Mouse (Mus musculus): ENCODE data around the gene Capn7. TPM values are rescaled to one million over a fixed set of nuclear protein-coding genes. Genes with fewer than 3 reads are reported as not detected.

Gene Capn7
- 13.1 and 14.8 TPM in 2 replicates for polyA plus RNA-seq (2011; ENCODE audit: insufficient read depth, insufficient read length, low replicate concordance, missing spikeins)

- peak; percentile 30; the same call in 1 of the 2 replicates for TF ChIP-seq CTCF (IDR thresholded peaks at IDR 0.05; ENCODE audit: control insufficient read depth, insufficient read depth, low read length)
- no peak; the same call in none of the 2 replicates for TF ChIP-seq POLR2A (IDR thresholded peaks at IDR 0.05; ENCODE audit: borderline replicate concordance, control insufficient read depth, low read depth, low read length)
- under 1% methylated on average over 78 of the region's 78 CpGs for WGBS
- Histone ChIP-seq H3K4me3 (replicated peaks; ENCODE audit: control insufficient read depth, low read depth, low read length) (peak within 1 kb of the TSS; percentile 92), H3K27ac (ENCODE audit: control insufficient read depth, insufficient read depth, low read depth, low read length, poor library complexity) (peak within 1 kb of the TSS; percentile 94), H3K4me1 (ENCODE audit: control insufficient read depth, insufficient read depth, low read length) (no peaks in the 10 kb centered on the region; the same call in 1 of the 2 replicates)
These were observed at the start of gene Capn7 for GRCm38 (mm10) chr14:31336369-31337155. Gene Capn7, plus strand, starts transcription at chr14:31336638.

DNA sequence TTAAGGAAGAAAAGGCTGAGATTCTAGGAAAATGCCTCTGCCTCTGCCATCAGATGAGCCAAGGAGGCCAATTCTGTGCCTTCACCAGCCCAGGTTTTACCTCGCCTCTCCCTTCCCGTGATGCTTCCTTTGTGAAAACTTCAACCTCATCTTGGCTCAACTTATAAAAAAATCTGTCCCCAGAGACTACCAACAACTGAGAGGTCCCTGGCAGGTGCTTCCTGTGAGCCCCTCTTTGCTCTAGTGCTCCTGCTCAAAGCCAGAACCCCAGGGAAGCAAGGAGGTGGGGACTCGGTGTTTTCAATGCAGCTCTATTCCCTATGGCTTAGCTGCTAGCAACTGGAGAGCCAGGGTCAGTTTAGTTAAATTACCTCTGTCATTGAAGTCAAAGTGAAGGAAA is 23.2 kb upstream of the Capn7 start:
- 17% methylated on average over 3 of the region's 3 CpGs for whole genome bisulfite sequencing
- Histone ChIP-seq H3K27ac (ENCODE audit: control insufficient read depth, insufficient read depth, low read depth, low read length, poor library complexity) (no peak overlapping the region; the same call in 1 of the 2 replicates), H3K4me3 (replicated peaks; ENCODE audit: control insufficient read depth, low read depth, low read length) (no peak overlapping the region), H3K4me1 (ENCODE audit: control insufficient read depth, insufficient read depth, low read length) (peaks cover 4% of the 10 kb centered on the region; the same call in 1 of the 2 replicates)
- TF ChIP-seq POLR2A (IDR thresholded peaks at IDR 0.05; ENCODE audit: borderline replicate concordance, control insufficient read depth, low read depth, low read length) = no peak
- TF ChIP-seq CTCF (IDR thresholded peaks at IDR 0.05; ENCODE audit: control insufficient read depth, insufficient read depth, low read length) = no peak

- Histone ChIP-seq H3K4me3 (replicated peaks; ENCODE audit: control insufficient read depth, low read depth, low read length) (no peak overlapping the region), H3K4me1 (ENCODE audit: control insufficient read depth, insufficient read depth, low read length) (peaks cover 4% of the 10 kb centered on the region; the same call in 1 of the 2 replicates), H3K27ac (ENCODE audit: control insufficient read depth, insufficient read depth, low read depth, low read length, poor library complexity) (no peak overlapping the region)
- 85% methylated on average over 12 of the region's 12 CpGs for WGBS
- TF ChIP-seq POLR2A (IDR thresholded peaks at IDR 0.05; ENCODE audit: borderline replicate concordance, control insufficient read depth, low read depth, low read length) = no peak
These were observed 19.8 kb upstream of the Capn7 start for GRCm38 (mm10) chr14:31316613-31317012.

GRCm38 (mm10) chr14:31317754-31318153 is 18.7 kb upstream of the Capn7 start:
- H3K27ac ChIP-seq (ENCODE audit: control insufficient read depth, insufficient read depth, low read depth, low read length, poor library complexity) = no peak overlapping the region
- H3K4me1 ChIP-seq (ENCODE audit: control insufficient read depth, insufficient read depth, low read length) = peaks cover 6% of the 10 kb centered on the region; the same call in 1 of the 2 replicates
- WGBS = 69% methylated on average over 3 of the region's 3 CpGs
- TF ChIP-seq CTCF (IDR thresholded peaks at IDR 0.05; ENCODE audit: control insufficient read depth, insufficient read depth, low read length) = no peak
- TF ChIP-seq POLR2A (IDR thresholded peaks at IDR 0.05; ENCODE audit: borderline replicate concordance, control insufficient read depth, low read depth, low read length) = no peak
- no peak overlapping the region for H3K4me3 ChIP-seq (replicated peaks; ENCODE audit: control insufficient read depth, low read depth, low read length)

GRCm38 (mm10) chr14:31319546-31319945 is 16.9 kb upstream of the Capn7 start:
- WGBS = 74% methylated on average over 10 of the region's 10 CpGs
- no peak overlapping the region for H3K4me3 ChIP-seq (replicated peaks; ENCODE audit: control insufficient read depth, low read depth, low read length)
- peaks cover 4% of the 10 kb centered on the region; the same call in 1 of the 2 replicates for H3K4me1 ChIP-seq (ENCODE audit: control insufficient read depth, insufficient read depth, low read length)
- no peak overlapping the region for H3K27ac ChIP-seq (ENCODE audit: control insufficient read depth, insufficient read depth, low read depth, low read length, poor library complexity)
- TF ChIP-seq POLR2A (IDR thresholded peaks at IDR 0.05; ENCODE audit: borderline replicate concordance, control insufficient read depth, low read depth, low read length) (no peak), CTCF (IDR thresholded peaks at IDR 0.05; ENCODE audit: control insufficient read depth, insufficient read depth, low read length) (no peak)

DNA sequence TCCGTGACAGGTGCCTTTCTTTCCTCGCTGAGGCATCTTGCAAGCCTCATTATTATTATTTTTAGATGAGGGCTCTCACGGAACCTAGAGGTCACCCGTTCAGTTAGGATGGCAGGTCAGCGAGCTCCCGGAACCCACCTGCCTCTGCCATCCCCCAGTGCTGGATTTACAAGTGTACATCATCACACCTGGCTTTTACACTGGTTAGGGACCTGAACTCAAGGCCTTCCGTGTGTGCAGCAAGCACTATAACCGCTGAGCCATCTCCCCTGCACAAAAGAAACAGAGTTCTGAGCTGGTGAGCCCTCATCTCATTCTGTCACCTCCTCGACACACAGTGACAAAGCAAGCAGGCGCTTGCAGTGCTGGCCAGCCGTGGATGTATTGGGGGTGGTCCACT is 15.3 kb upstream of the Capn7 start:
- H3K4me1 ChIP-seq (ENCODE audit: control insufficient read depth, insufficient read depth, low read length) = peaks cover 4% of the 10 kb centered on the region; the same call in 1 of the 2 replicates
- WGBS = 89% methylated on average over 11 of the region's 11 CpGs
- TF ChIP-seq CTCF (IDR thresholded peaks at IDR 0.05; ENCODE audit: control insufficient read depth, insufficient read depth, low read length) (no peak), POLR2A (IDR thresholded peaks at IDR 0.05; ENCODE audit: borderline replicate concordance, control insufficient read depth, low read depth, low read length) (no peak)
- H3K4me3 ChIP-seq (replicated peaks; ENCODE audit: control insufficient read depth, low read depth, low read length) = no peak overlapping the region
- no peak overlapping the region for H3K27ac ChIP-seq (ENCODE audit: control insufficient read depth, insufficient read depth, low read depth, low read length, poor library complexity)

DNA sequence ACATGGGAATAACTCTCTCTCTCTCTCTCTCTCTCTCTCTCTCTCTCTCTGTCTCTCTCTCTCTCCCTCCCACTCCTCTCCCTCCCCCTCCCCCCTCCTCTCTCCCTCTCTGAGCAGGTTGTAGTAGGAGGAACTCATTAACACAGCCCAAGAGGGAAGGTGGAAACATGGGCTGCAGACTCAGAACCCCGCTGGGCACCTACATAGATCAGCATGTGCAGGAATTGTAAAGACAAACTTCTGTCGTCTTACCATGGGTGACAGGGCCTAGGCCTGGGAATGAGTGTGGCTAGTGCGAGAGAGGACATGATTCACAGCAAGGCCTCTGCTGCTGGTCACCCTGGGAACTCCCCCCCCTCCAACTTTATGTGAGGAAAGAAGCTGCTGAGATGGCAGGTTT is 14.2 kb upstream of the Capn7 start:
- Histone ChIP-seq H3K27ac (ENCODE audit: control insufficient read depth, insufficient read depth, low read depth, low read length, poor library complexity) (no peak overlapping the region), H3K4me1 (ENCODE audit: control insufficient read depth, insufficient read depth, low read length) (peaks cover 4% of the 10 kb centered on the region; the same call in 1 of the 2 replicates), H3K4me3 (replicated peaks; ENCODE audit: control insufficient read depth, low read depth, low read length) (no peak overlapping the region)
- TF ChIP-seq CTCF (IDR thresholded peaks at IDR 0.05; ENCODE audit: control insufficient read depth, insufficient read depth, low read length) (no peak), POLR2A (IDR thresholded peaks at IDR 0.05; ENCODE audit: borderline replicate concordance, control insufficient read depth, low read depth, low read length) (no peak)
- 83% methylated on average over 3 of the region's 3 CpGs for WGBS

- H3K27ac ChIP-seq (ENCODE audit: control insufficient read depth, insufficient read depth, low read depth, low read length, poor library complexity) = peak overlapping the region; percentile 72
- H3K4me3 ChIP-seq (replicated peaks; ENCODE audit: control insufficient read depth, low read depth, low read length) = peak overlapping the region; percentile 57
- WGBS = 45% methylated on average over 4 of the region's 4 CpGs
- peaks cover 4% of the 10 kb centered on the region; the same call in 1 of the 2 replicates for H3K4me1 ChIP-seq (ENCODE audit: control insufficient read depth, insufficient read depth, low read length)
- TF ChIP-seq CTCF (IDR thresholded peaks at IDR 0.05; ENCODE audit: control insufficient read depth, insufficient read depth, low read length) (no peak), POLR2A (IDR thresholded peaks at IDR 0.05; ENCODE audit: borderline replicate concordance, control insufficient read depth, low read depth, low read length) (no peak)
These were observed 13.2 kb upstream of the Capn7 start for GRCm38 (mm10) chr14:31323189-31323588.
